Mouse (Mus musculus): ENCODE measurements around the gene Rdh12. TPM values are rescaled to one million over a fixed set of nuclear protein-coding genes. Genes with fewer than 3 reads are reported as not detected.

Rdh12 gene
- total and polyA plus RNA-seq, 2 experiments from 2014 or later: 0.56 to 1.4 TPM

GRCm38 (mm10) chr12:79253294-79254053, 44.8 kb downstream of the Rdh12 start:
- DNase-seq (ENCODE audit: low spot score) (peak; percentile 51), ATAC-seq (ENCODE audit: insufficient read depth, low read depth) (peak; percentile 81)
- no peak for TF ChIP-seq EP300 (IDR thresholded peaks at IDR 0.05; ENCODE audit: low read depth)
- no peak for TF ChIP-seq CTCF (IDR thresholded peaks at IDR 0.05; ENCODE audit: low read depth)
- Histone ChIP-seq H3K27ac (ENCODE audit: low read depth) (peak overlapping the region; percentile 25; the same call in 1 of the 2 replicates), H3K4me1 (ENCODE audit: control insufficient read depth, insufficient read depth) (no peaks in the 10 kb centered on the region), H3K4me2 (ENCODE audit: low read depth, low read length) (no peak overlapping the region), H3K4me3 (ENCODE audit: low read depth, low read length) (no peak overlapping the region), H3K27me3 (ENCODE audit: control insufficient read depth, insufficient read depth, low read length) (no peaks in the 10 kb centered on the region), H3K36me3 (replicated peaks; ENCODE audit: control insufficient read depth, insufficient read depth, low read length) (peaks cover 78% of the 10 kb centered on the region), H3K9ac (replicated peaks; ENCODE audit: low read depth, low read length) (no peak overlapping the region), H3K9me3 (replicated peaks; ENCODE audit: control insufficient read depth, low read length) (no peaks in the 10 kb centered on the region)
- 76% methylated on average over 9 of the region's 9 CpGs for WGBS

GRCm38 (mm10) chr12:79254975-79255374, 46.3 kb downstream of the Rdh12 start:
- H3K27me3 ChIP-seq (ENCODE audit: control insufficient read depth, insufficient read depth, low read length): no peaks in the 10 kb centered on the region
- H3K4me3 ChIP-seq (ENCODE audit: low read depth, low read length): no peak overlapping the region
- H3K9me3 ChIP-seq (replicated peaks; ENCODE audit: control insufficient read depth, low read length): no peaks in the 10 kb centered on the region
- H3K4me2 ChIP-seq (ENCODE audit: low read depth, low read length): no peak overlapping the region
- TF ChIP-seq EP300 (IDR thresholded peaks at IDR 0.05; ENCODE audit: low read depth) (no peak), CTCF (IDR thresholded peaks at IDR 0.05; ENCODE audit: low read depth) (no peak)
- no peak overlapping the region for H3K27ac ChIP-seq (ENCODE audit: low read depth)
- 93% methylated on average over 10 of the region's 10 CpGs for WGBS
- ATAC-seq (ENCODE audit: insufficient read depth, low read depth): no peak
- H3K9ac ChIP-seq (replicated peaks; ENCODE audit: low read depth, low read length): no peak overlapping the region
- no peaks in the 10 kb centered on the region for H3K4me1 ChIP-seq (ENCODE audit: control insufficient read depth, insufficient read depth)
- H3K36me3 ChIP-seq (replicated peaks; ENCODE audit: control insufficient read depth, insufficient read depth, low read length): peaks cover 65% of the 10 kb centered on the region
- DNase-seq (ENCODE audit: low spot score): no peak

DNA sequence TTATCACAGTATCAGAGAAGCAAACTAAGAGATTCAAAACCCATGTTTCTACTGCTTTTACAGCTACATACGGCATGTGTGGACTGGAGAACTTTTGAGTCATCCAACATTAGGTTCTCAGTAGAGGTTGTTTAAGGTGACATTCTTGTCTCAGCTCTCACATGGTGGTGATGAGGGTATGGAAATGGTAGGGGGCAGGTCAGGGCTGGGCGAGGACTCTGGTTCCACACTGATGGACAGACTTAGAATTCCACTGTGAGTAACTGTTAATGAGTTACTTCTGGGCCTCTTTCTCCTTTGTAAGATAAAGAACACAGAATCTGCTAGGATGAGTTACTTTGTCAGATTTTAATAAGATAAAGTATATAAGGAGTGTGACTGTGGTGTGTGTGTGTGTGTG, 51.4 kb downstream of the Rdh12 start:
- Histone ChIP-seq H3K4me2 (ENCODE audit: low read depth, low read length) (no peak overlapping the region), H3K36me3 (replicated peaks; ENCODE audit: control insufficient read depth, insufficient read depth, low read length) (peaks cover 74% of the 10 kb centered on the region), H3K27ac (ENCODE audit: low read depth) (no peak overlapping the region), H3K4me1 (ENCODE audit: control insufficient read depth, insufficient read depth) (no peaks in the 10 kb centered on the region), H3K9me3 (replicated peaks; ENCODE audit: control insufficient read depth, low read length) (no peaks in the 10 kb centered on the region), H3K9ac (replicated peaks; ENCODE audit: low read depth, low read length) (no peak overlapping the region), H3K4me3 (ENCODE audit: low read depth, low read length) (no peak overlapping the region), H3K27me3 (ENCODE audit: control insufficient read depth, insufficient read depth, low read length) (no peaks in the 10 kb centered on the region)
- no peak for TF ChIP-seq EP300 (IDR thresholded peaks at IDR 0.05; ENCODE audit: low read depth)
- no peak for TF ChIP-seq CTCF (IDR thresholded peaks at IDR 0.05; ENCODE audit: low read depth)
- ATAC-seq (ENCODE audit: insufficient read depth, low read depth): no peak
- 92% methylated on average over 2 of the region's 2 CpGs for WGBS
- DNase-seq (ENCODE audit: low spot score): no peak

GRCm38 (mm10) chr12:79261035-79261434, 52.3 kb downstream of the Rdh12 start:
- Histone ChIP-seq H3K36me3 (replicated peaks; ENCODE audit: control insufficient read depth, insufficient read depth, low read length) (peaks cover 77% of the 10 kb centered on the region), H3K4me1 (ENCODE audit: control insufficient read depth, insufficient read depth) (no peaks in the 10 kb centered on the region), H3K27me3 (ENCODE audit: control insufficient read depth, insufficient read depth, low read length) (no peaks in the 10 kb centered on the region), H3K9me3 (replicated peaks; ENCODE audit: control insufficient read depth, low read length) (no peaks in the 10 kb centered on the region), H3K9ac (replicated peaks; ENCODE audit: low read depth, low read length) (no peak overlapping the region), H3K27ac (ENCODE audit: low read depth) (no peak overlapping the region), H3K4me3 (ENCODE audit: low read depth, low read length) (no peak overlapping the region), H3K4me2 (ENCODE audit: low read depth, low read length) (no peak overlapping the region)
- WGBS: 54% methylated on average over 5 of the region's 5 CpGs
- no peak for DNase-seq (ENCODE audit: low spot score)
- no peak for ATAC-seq (ENCODE audit: insufficient read depth, low read depth)
- TF ChIP-seq CTCF (IDR thresholded peaks at IDR 0.05; ENCODE audit: low read depth): peak; percentile 43
- no peak for TF ChIP-seq EP300 (IDR thresholded peaks at IDR 0.05; ENCODE audit: low read depth)

Other genes with a start within 250 kb of the Rdh12 start
- gene Tmem229b, start 201.3 kb upstream of the Rdh12 start, total RNA-seq (2014; rRNA removed; ENCODE audit: low replicate concordance): 4.8 and 12.8 TPM in 2 replicates
- gene Tmem229b, start 201.3 kb upstream of the Rdh12 start, polyA plus RNA-seq (2015; fragmentation: Nextera tagmentation; extraction: Ambion mirVana): 1.4 and 1.9 TPM in 2 replicates
- gene Plekhh1, start 179.8 kb upstream of the Rdh12 start, total RNA-seq (2014; rRNA removed; ENCODE audit: low replicate concordance): 6.2 and 15.0 TPM in 2 replicates
- 2.5 and 4.0 TPM in 2 replicates for gene Plekhh1, start 179.8 kb upstream of the Rdh12 start, polyA plus RNA-seq (2015; fragmentation: Nextera tagmentation; extraction: Ambion mirVana)
- 6.2 and 9.8 TPM in 2 replicates for gene Pigh, start 119.3 kb upstream of the Rdh12 start, total RNA-seq (2014; rRNA removed; ENCODE audit: low replicate concordance)
- 9.6 and 9.7 TPM in 2 replicates for gene Pigh, start 119.3 kb upstream of the Rdh12 start, polyA plus RNA-seq (2015; fragmentation: Nextera tagmentation; extraction: Ambion mirVana)
- gene Arg2, start 78.1 kb upstream of the Rdh12 start, total RNA-seq (2014; rRNA removed; ENCODE audit: low replicate concordance): 3.0 TPM in 1 of 2 replicates, not detected in the other
- gene Arg2, start 78.1 kb upstream of the Rdh12 start, polyA plus RNA-seq (2015; fragmentation: Nextera tagmentation; extraction: Ambion mirVana): 0.21 TPM in 1 of 2 replicates, not detected in the other
- gene Vti1b, start 36.2 kb upstream of the Rdh12 start, total RNA-seq (2014; rRNA removed; ENCODE audit: low replicate concordance): 7.2 and 35.1 TPM in 2 replicates
- gene Vti1b, start 36.2 kb upstream of the Rdh12 start, polyA plus RNA-seq (2015; fragmentation: Nextera tagmentation; extraction: Ambion mirVana): 79.8 and 88.8 TPM in 2 replicates
- gene Rdh11, start 16.6 kb upstream of the Rdh12 start, total RNA-seq (2014; rRNA removed; ENCODE audit: low replicate concordance): 6.8 and 24.0 TPM in 2 replicates
- gene Rdh11, start 16.6 kb upstream of the Rdh12 start, polyA plus RNA-seq (2015; fragmentation: Nextera tagmentation; extraction: Ambion mirVana): 6.2 and 6.7 TPM in 2 replicates
- gene Zfyve26, start 87.4 kb downstream of the Rdh12 start, total RNA-seq (2014; rRNA removed; ENCODE audit: low replicate concordance): 9.7 and 17.0 TPM in 2 replicates
- gene Zfyve26, start 87.4 kb downstream of the Rdh12 start, polyA plus RNA-seq (2015; fragmentation: Nextera tagmentation; extraction: Ambion mirVana): 4.5 and 4.9 TPM in 2 replicates
- 1.4 and 1.9 TPM in 2 replicates for gene Rad51b, start 88.4 kb downstream of the Rdh12 start, total RNA-seq (2014; rRNA removed; ENCODE audit: low replicate concordance)
- 1.8 and 2.0 TPM in 2 replicates for gene Rad51b, start 88.4 kb downstream of the Rdh12 start, polyA plus RNA-seq (2015; fragmentation: Nextera tagmentation; extraction: Ambion mirVana)